Mouse (Mus musculus): ENCODE data around the gene Gm10491.

Gm10491 gene

DNA sequence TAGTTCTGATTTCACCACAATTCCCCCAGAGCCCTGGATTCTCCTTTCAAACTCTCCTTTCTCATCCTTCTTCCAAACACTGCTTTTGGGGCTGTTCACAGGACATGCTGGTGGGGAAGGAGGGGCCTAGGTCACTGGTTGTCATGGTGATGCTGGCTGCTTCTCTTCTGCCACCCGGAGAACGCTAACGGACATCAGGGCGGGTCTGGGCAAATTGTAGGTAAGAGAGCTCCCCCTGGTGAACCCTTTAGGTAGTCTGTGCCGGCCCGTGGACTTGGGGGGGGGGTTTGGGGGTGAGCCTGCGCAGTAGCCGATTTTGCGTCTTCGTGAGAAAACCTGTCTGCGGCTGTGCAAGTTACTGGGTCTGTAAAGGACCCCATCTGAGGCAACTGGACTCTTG, 27.8 kb downstream of the Gm10491 start:
- peak; percentile 62 for DNase-seq (ENCODE audit: low spot score)

DNA sequence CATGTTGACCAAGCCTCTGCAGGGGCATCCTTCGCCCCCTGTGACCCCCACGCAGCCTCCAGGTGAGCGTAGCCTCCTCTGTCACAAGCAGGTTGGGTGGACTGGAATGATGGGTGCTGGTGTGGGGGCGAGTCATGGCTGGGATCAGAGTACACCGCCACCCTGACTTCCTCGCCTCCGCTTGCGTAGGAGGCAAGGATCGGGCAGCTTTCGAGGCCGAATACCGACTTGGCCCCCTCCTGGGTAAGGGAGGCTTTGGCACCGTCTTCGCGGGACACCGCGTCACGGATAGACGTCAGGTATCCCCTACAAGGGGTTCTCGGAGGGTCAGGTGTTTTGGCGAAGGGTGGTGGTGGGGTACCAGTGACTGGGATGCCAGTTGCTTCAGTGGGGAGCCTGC, 29.1 kb downstream of the Gm10491 start:
- DNase-seq (ENCODE audit: low spot score): no peak

DNA sequence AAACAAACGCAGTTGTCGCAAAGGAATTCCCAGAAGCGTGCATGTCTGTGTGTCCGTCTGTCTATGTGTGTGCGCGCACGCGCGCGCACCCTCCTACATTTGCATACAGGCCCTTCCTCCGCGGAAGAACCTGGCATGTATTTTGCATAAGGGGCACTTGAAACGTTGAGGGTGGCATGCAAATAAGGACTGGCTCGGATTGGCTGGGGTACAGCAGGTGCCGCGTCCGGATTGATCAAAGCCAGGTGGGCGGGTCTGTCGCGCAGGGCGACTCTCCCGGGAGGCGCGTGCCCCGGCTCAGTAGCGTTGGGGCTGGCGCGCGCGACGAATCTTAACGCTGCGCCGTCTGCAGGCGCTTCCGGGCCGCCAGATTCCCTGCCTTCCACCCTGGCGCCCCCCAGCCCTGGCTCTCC, 29.6 kb downstream of the Gm10491 start, which contains the start of gene Pim2:
TSS of gene Pim2 (plus strand) at position 256 of the 413 bp plus-strand sequence.
- peak; percentile 79 for DNase-seq (ENCODE audit: low spot score)

DNA sequence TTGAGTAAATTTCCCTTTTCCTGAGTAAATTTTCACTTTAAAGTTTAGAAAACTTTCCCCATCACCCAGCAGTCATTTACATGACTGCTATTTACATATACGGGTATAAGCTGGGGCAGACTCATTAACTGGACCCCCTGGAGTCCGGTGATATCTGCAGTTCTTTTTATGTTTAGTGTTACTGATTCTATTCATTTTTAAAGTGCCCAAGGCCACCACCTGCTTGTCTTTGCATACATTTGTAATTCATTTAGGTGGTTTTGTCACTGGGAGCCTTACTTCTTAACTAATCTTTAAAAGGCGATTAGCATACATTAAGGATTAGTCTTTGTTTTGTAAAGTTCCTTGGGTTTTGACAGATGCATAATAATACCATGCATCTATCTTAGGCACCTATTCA, 37.8 kb downstream of the Gm10491 start:
- no peak for DNase-seq (ENCODE audit: low spot score)

DNA sequence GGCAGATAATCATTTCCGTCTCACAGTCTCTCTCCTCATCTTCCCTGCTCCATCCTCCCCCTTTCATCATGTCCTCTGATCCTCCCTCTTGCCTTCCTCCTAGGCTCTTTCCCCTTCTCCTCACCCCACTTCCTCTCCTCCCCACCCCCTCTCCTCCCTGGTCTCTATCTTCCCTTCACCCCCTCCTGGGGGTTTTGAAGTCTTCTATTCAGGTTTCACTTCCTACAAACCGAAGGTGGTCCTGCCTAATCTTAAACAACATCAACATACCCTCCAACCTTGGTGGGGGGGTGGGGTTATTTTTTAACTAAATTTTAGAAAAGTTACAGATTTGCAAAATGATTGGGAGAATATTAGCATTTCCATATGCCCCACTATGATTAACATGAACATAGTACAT, 39.1 kb downstream of the Gm10491 start:
- no peak for DNase-seq (ENCODE audit: low spot score)

DNA sequence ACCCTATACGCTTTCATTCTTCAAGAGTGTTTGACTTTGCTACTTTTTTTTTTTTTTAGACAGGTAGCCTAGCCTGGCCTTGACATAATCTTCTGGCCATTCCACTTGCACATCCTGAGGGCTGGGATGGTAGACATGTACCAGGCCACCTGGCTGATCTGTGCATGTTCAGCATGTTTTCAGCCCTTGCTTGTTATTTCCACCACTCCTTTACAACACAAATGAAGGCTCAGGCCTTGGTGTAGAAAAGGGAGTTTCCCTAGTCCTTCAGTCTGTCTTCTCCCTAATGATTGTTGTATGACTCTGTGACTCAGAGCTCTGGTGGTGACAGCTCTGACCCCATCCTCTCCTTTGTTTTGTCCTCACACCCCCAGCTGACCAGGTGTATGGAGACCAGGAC, 40.5 kb downstream of the Gm10491 start:
- DNase-seq (ENCODE audit: low spot score): no peak

DNA sequence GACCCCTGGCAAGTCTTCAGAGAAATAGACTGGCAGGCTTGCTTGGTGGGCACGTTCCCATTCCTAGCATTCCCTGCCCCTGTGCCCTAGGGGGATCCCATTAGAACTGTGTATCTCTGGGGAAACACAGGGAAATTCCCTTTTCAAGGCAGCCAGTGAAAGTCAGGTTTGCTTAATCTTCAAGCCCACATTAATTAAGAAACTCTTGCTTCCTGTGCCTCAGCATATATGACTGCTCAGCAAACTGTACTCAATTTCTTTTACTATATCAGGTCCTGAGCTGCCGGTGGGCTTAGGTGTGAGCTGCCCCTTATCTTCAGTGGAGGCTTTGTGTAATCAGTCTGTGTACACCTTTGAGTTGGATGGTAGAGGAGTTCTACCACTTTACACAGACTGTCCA, 41.8 kb downstream of the Gm10491 start:
- DNase-seq (ENCODE audit: low spot score): no peak

DNA sequence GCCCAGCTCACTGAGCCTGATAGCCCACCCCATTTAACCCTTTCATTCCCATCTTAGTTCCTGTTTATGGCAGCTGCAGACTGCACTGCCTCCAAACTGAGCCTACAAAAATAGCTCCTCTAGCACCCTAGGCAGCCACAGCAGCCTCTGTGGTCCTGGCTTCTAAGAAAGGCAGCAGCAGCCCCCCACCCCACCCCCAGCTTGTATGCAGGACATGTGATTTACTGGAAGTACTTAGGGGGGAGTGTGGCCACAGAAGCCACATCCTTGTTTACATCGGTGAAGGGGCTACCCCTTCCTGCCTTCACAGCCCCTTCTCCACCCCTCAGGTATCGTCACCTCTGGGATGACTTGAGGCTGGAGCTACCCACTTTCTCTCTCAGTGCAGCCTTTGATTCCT, 42.3 kb downstream of the Gm10491 start:
- DNase-seq (ENCODE audit: low spot score): no peak

DNA sequence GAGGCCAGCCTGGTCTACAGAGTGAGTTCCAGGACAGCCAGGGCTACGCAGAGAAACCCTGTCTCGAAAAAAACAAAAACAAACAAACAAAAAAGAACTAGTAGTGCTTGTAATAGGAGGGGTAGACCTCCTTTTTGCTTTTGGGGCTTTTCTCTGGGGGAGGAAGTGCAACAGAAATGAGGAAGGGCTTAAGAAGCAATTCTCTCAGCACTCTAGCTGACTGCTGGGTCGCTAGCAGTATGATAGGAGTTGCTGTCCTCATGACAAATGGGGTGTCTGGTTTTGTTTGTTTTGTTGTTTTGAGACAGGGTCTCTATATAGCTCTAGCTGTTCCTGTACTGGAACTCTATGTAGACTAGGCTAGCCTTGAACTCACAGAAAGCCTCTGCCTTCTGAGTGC, 43.1 kb downstream of the Gm10491 start:
- no peak for DNase-seq (ENCODE audit: low spot score)

DNA sequence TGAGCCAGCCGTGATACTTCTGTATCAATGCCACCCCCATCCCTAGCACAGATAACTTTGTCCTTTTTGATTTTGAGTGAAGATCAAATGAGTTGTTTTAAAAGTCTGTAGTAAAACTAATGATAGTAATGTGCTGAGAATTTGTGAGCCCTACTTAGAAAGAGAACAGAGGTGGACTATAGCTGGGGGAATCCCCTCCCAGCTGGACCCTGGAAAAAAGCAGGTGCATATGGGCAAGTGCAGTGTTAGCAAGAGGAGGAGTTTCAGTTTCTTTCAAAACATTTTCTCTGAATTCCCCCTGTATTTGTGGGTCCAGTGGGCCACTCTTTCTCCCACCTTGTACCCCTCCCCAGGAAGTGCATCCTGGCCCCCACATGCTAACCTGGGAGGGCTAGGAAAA, 44.5 kb downstream of the Gm10491 start:
- no peak for DNase-seq (ENCODE audit: low spot score)

DNA sequence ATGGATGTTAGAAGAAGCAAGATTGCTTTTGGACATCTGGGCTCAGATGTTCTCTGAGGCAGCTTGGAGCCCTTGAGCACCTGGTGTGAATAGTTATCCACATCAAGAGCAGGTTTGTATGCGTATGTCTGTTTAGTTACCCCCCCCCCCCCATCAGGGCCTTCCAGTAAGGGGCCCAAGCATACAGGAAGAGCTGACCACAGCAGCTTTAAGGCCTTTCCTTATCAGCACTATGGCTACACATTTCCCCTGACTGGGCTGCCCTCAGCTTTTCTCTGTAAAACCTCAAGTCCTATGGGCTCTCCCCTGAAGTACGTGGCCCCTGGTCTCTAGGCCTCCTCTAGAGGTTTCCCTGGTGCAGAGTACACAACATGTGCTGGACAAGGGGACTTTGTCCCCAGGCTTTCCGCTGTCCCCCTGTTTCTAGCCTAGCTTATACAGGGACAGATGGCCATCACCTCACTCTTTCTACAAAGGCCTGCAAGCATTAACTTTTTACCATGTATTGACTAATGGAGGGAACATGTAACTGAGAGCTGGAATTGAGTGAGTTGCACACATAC, 48.4 kb downstream of the Gm10491 start:
- no peak for DNase-seq (ENCODE audit: low spot score)
